Mouse (Mus musculus) left cerebral cortex, postnatal 4 days (tissue): ENCODE measurements around the gene Pramef17. TPM values are rescaled to one million over a fixed set of nuclear protein-coding genes. Genes with fewer than 3 reads are reported as not detected.
A peak's percentile ranks its signal among the peaks of the same experiment; 100 is the strongest.
"Not testable (repeated sequence)": the region's sequence is repeated elsewhere in the genome, so short reads cannot be mapped to it uniquely, and the experiment has no call there.

ENCODE experiments used
- DNase-seq: peaks from one replicate; pipeline ENCODE4 v3.0.0-alpha.2; 2022
- intact Hi-C: fragments of 180-260 bp; cut with DNase I; formaldehyde crosslinking; loops from one replicate; pipeline ENCODE4 v1.15.1; 2025
- total RNA-seq, 2 experiments: library from RNA; stranded (reverse); gene quantifications; 2 replicates each; pipeline ENCODE4 v1.2.3; 2021

Gene Pramef17
- not detected for total RNA-seq

- DNase-seq, intact Hi-C loops: not testable (repeated sequence)
Observed at GRCm38 (mm10) chr4:143994269-143994668, at the start of gene Pramef17. TSS of gene Pramef17 (minus strand) at chr4:143994369.

GRCm38 (mm10) chr4:143988126-143988525 lies 6.0 kb downstream of the Pramef17 start:
- DNase-seq: peak; percentile 32
- intact Hi-C loops: not testable (repeated sequence)

GRCm38 (mm10) chr4:143987475-143987941 lies 6.7 kb downstream of the Pramef17 start:
- DNase-seq, intact Hi-C loops: not testable (repeated sequence)

GRCm38 (mm10) chr4:143985733-143986132 lies 8.4 kb downstream of the Pramef17 start:
- intact Hi-C loops, DNase-seq: not testable (repeated sequence)

- DNase-seq, intact Hi-C loops: not testable (repeated sequence)
Observed at GRCm38 (mm10) chr4:143985165-143985564, 9.0 kb downstream of the Pramef17 start.

- DNase-seq, intact Hi-C loops: not testable (repeated sequence)
Observed at GRCm38 (mm10) chr4:143983446-143983845, 10.7 kb downstream of the Pramef17 start.

DNA sequence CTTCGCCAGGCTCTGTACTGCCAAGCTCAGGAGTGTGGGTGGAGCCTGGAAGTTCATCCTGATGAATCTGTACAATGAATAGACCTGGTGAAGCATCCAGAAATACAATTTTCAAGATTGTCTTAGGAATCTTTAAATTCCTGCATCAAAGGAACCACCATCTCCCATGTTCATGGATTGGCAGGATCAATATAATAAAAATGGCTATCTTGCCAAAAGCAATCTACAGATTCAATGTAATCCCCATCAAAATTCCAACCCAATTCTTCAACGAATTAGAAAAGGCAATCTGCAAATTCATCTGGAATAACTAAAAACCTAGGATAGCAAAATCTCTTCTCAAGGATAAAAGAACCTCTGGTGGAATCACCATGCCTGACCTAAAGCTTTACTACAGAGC lies 27.3 kb downstream of the Pramef17 start, which contains the start of gene Gm13101:
Gene Gm13101 (minus strand): TSS at position 101 of the 400 bp plus-strand sequence.
- DNase-seq, intact Hi-C loops: not testable (repeated sequence)

DNA sequence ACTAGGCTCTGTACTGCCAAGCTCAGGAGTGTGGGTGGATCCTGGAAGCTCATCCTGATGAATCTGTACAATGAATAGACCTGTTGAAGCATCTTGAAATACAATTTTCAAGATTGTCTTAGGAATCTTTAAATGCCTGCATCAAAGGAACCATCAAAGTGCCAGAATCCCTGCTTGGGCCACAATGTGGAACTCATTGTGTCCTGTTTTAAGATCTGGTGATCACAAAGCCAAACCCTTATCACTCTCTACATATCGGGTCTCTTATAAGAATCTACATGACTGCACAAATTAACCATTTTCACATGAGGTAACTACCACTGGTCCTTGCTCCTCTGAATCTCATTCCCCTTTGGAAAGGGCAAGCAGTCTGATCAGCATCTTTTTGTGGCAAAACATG lies 43.3 kb downstream of the Pramef17 start, which contains the start of gene Pramef25:
Gene Pramef25 (minus strand): TSS at position 101 of the 400 bp plus-strand sequence.
- DNase-seq, intact Hi-C loops: not testable (repeated sequence)

Other genes starting within 250 kb of the Pramef17 start
- not detected for gene Gm13023, start 205.0 kb downstream of the Pramef17 start, total RNA-seq
- not detected for gene Gm13084, start 178.3 kb downstream of the Pramef17 start, total RNA-seq
- not detected for gene Gm13103, start 147.9 kb downstream of the Pramef17 start, total RNA-seq
- not detected for gene Pramef6, start 94.0 kb downstream of the Pramef17 start, total RNA-seq
- not detected for gene Pramef25, start 43.4 kb downstream of the Pramef17 start, total RNA-seq
- gene Gm13101, start 27.4 kb downstream of the Pramef17 start, total RNA-seq: not detected
- not detected for gene Pramel4, start 64.8 kb upstream of the Pramef17 start, total RNA-seq
- not detected for gene Gm13102, start 112.1 kb upstream of the Pramef17 start, total RNA-seq
- gene Oog3, start 168.3 kb upstream of the Pramef17 start, total RNA-seq: not detected
- not detected for gene Oog2, start 196.3 kb upstream of the Pramef17 start, total RNA-seq
- gene C87977, start 218.9 kb upstream of the Pramef17 start, total RNA-seq: not detected